Mouse (Mus musculus) frontal cortex, adult (tissue): ENCODE results near the gene Acsbg1.
A peak's percentile ranks its signal among the peaks of the same experiment; 100 is the strongest.
"Not testable (repeated sequence)": the region's sequence is repeated elsewhere in the genome, so short reads cannot be mapped to it uniquely, and the experiment has no call there.

Experiments
- ATAC-seq: cut with Nextera tagmentation; 2 replicates; pipeline ENCODE4 v1.9.2; 2017; ENCODE audit warnings: mild to moderate bottlenecking, moderate library complexity, mixed read lengths; ENCODE audit not compliant: low TSS enrichment

Acsbg1 gene

DNA sequence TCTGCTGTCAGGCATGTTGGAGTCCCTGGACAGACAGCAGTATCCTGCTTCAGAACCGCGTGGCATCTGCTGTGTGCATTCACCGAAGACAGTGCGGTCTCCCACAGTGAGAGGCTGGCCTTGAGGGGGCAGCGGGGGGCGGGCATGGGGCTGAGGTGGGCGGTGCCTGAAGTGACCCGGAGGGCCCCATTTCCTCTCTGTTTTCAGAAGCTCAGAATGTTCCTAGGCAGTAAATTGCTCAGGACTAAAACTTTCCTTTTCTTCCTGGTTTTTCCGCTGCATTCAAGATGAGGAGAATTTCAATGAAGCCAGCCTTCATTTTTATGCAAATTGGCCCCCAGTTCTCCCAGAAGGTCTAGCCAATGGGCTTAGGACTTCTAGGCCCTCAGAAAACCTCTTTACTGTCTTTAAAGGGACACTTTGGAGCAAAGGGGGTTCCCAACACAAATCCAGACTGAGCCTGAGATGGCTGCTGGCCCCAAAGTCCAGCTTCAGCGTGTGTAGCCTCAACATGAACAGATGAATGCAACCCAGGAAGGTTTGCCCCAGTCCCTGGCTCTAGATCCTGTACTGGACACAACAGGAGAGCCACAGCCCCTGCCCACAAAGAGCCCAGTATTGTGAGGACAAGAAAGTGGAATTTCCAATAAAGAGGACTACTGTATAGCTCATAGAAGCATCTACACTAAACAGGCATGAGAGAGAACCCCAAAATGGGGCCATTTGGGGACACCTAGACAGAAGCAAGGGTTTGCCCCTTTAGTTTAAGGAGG is at the start of gene Acsbg1:
Acsbg1 (minus strand) TSS at position 266 of the 773 bp plus-strand sequence.
- ATAC-seq, result peak; percentile 38; the same call in 1 of the 2 replicates

DNA sequence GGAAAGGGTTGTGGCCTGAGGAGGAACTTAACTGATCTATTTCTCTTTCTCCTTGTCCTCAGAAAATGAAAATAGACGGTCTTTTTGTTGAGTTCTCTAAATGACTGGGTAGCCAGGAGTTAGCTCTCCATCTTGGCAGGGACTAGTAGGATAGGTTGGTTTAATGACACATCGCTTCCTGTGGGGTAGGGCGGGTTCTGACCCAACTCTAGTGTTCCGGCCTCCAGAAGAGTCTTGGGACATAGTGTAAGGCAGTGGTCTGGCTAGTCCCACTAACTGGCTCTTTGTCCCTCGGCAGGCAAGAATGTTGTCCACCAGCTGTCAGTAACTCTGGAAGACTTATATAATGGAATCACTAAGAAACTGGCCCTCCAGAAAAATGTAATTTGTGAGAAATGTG is 46.4 kb upstream of the Acsbg1 start:
- ATAC-seq, result no peak

DNA sequence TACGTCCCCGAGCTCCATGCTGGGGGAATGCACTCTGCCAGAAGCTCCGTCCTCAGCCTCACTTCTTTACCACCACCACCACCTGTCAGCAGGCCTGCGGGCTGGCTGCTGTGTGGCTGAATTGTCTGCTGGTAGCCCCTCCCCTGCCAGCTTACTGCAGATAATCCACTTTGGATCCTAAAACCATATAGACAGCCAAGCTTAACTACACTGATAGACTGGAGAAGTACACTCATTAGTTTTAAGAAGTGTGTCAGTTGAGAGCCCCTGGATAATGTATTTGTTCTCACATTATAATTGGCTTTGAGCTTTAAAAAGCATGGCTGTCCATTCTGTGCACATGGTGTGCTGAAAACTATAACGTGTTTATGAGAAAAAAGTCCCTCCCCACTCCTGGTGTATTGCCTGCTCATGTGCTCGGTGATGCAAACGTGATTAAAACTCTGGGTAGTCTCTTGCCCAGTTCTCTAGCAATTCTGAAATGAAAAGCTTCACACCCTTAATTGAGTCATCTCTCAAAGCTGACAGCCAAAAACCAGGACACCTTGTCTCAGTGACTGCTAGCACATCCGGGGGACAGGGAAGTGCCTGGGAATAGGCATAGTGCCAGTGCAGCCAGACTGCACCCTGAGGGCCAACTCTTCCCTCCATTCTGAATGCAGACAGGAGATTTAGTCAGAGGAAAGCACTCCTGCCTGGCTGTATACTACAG is 45.8 kb upstream of the Acsbg1 start:
- peak; percentile 63 for ATAC-seq

DNA sequence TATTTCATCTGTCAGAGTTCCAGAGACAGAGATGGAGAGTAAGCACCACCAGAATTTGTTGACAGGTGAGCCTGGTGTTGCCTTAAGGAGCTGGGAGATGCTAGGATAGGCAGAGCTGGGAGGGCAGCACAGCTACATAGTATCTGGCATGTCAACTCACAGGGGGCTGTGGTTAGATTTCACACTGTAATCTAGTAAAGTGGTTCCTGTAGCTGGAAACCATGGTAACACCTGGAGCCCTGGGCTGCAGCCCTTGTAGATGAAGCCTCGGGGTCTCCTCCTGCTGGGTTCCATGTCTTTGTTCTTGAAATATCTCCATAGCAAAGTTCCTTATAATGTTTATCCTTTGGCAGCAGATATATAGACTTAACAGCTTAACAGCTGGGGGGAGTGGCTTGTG is 43.9 kb upstream of the Acsbg1 start:
- ATAC-seq, result no peak

DNA sequence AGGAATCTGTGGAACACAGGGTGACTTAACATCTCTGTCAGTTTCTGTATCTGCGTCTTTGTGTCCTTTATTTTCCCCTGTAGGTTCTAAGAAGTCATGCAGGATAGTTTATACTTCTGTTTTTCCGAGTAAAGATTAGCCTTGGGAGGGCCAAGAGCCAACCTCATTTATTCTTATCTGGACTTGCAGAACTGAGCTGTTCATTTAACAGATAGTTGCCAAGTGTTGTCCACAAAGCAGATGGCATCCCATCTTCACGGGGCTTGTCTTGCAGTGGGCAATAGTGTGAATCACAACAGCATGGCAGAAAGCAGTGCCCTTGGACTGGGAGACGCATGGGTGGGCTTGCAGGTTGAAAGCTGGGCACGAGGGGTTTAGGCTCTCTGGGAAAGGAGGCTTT is 42.7 kb upstream of the Acsbg1 start:
- no peak for ATAC-seq

DNA sequence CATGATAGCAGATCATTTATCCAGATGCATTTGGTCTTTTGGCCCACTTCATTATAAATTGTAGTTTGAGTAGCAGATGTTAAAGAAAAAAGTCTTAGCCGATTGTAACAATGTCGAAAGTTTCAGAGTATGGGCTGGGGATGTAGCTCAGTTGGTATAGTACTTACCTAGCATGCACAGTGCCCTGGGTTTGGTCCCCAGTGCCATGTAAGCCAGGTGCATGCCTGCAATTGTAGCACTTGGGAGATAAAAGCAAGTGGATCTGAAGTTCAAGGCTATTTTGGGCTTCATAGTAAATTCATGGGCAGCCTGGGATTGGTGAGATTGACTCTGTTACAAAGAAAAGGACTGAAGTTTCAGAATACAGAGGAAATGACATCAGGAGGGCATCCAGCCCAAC is 40.9 kb upstream of the Acsbg1 start:
- ATAC-seq, result no peak

DNA sequence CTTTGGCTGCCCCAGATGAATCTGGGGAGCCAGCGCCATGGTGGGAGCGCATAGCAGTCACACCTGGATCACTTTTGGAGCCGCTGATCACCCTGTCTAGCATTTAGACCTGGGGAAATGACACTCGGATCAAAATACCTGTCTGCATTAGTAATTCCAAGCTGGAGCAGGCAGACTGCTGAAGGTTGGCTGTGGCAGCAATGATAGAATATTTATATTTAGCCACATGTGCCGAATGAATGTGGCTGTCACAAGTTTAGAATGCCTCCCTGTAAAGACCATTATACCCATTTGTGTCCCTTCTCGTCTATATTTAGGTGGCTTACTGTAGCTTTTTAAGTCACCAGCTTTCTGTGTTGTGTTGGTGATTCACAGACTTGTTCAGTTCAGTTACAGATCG is 39.1 kb upstream of the Acsbg1 start:
- ATAC-seq, result no peak

DNA sequence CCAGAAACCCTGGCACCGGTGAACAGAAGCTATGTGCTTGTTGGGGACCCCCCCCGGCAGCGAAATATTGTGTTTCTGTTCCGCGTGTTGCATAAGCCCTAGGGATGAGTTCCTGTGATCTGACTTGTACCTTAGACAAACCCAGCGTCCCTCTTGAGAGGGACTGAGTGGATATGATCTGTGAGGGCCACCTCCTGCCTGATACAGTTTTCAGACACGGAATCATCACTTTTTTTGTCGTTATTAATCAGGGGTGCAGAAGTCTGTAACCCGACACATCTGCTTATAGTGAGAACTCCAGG is 38.5 kb upstream of the Acsbg1 start:
- ATAC-seq, result peak; percentile 33

DNA sequence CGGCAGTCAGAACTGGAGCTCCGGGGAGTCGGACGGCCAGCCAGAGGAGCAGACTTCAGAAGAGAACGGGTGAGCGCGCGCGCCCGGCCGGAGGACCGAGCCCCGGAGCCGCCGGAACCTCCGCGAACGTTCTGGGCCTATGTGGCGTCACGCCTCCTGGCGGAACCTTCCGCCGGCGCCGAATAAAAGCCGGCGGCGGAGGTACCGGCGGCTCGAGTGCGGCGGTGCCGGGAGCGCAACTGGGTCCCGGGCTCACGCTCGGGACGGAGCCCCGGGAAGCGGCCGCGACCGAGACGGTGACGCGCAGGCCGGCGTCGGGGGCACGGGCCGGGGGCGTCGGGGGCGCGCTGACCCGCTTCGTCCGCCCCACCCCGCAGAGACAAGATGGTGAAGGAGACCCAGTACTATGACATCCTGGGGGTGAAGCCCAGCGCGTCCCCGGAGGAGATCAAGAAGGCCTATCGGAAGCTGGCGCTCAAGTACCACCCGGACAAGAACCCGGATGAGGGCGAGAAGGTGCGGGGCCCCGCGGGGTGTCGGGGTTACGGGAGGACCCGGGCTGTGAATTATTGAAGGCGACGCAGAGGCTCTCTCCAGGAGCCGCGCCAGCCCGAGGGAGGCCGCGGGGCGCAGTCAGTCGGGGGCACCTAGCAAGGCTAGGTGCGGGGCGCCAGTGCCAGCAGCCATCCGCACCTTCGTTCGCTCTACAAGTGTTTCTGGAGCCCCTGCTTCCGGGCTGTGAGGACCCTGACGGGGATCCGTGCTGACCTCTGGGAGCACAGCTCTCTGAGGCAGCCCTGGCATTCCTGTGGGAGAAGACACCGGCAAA is 37.9 kb upstream of the Acsbg1 start:
- peak; percentile 77 for ATAC-seq

DNA sequence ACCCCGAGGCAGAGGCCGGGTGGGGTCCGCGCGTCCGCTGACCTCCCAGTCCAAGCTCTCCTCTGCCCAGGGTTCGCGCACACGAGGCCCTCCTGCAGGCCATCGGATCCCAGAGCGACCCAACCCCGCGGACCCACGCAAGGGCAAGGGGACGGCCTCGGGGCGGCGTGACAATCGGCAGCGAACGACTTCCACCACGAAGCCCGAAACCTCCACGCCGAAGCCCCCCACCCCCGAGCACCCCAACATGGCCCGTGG is 37.3 kb upstream of the Acsbg1 start:
- peak; percentile 11; the same call in 1 of the 2 replicates for ATAC-seq

DNA sequence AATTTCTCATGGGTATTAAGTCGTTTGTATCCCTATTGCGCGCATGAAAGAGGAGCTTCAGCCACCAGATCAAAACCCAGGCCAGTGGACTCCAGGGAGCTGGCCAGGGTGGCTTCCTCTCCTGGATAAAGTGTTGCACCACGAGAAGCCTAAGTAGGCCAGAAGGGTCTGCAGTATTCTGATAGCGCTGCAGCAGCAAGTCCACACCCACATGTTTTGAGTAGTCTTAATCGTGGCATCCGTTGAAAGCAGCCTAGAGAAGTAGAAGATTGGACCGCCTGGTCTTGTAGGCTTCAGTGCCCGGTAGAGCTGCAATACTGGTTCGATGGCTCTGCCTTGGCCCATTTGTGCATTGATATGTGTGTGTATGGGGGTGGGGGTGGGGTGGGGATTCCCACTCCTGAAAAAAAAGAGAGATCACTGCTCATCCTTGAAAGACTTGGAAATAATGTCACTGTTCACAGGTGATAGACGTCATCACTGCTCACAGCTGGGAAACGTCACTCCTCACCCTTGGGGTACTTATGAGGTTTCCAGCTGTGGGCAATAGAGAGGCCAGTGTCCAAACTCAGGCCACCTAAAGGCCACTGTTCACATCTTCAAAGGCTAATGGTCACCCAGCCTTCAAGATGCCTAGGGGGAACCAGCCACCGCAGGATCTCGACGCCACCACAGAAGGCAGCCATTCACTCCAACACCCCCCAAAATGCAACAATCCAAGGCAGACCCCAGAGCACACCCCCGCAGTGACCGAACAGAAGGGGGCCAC is 36.8 kb upstream of the Acsbg1 start, which contains the start of gene Dnaja4:
Dnaja4 (plus strand) TSS at position 556 of the 769 bp plus-strand sequence.
- no peak for ATAC-seq

DNA sequence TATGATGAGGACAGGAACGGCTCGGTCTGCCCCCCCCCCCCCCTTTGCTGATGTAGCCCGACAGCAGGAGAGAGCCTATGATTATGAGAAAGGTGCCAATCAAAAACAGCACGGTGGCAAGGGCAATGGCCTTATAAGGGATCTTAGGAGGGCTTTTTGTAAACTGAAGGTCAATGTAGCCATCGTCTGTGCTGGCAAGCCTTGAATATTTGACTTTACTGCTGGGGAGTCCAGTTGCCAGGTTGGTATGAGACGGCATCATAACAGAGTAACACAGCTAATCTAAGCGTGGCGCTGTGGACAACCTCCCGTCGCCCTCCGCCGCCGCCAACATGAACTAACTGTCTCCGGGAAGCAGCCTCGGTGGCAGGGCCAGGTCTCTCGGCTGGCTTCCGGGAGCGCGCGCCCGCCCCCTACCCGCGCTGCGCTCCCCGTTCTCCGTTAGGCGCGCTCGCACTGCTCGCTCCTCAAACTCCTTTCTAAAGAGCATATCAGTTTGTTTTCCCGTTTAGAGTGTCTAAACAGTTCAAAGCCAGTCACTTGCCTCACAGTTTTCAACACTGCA is 29.7 kb upstream of the Acsbg1 start:
- peak; percentile 56; the same call in 1 of the 2 replicates for ATAC-seq

DNA sequence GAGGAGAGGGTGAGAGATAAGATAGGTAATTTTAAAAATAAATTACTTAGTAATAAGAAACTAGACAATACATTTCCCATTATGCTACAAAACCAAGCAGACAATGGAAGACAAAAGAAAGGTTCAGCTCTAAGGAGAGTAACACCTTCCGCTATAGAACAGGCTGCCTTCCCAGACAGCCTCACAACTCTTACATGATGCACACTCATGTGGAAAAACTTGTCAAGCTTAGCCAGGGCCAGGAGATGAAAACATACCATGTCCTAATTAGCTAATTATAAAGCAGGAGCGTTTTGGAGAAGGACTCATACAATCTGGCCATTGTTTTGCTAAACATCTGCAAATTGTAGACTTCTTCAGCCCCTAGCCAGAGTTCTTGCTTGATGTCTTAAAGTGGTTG is 29.0 kb upstream of the Acsbg1 start:
- ATAC-seq, result not testable (repeated sequence)

DNA sequence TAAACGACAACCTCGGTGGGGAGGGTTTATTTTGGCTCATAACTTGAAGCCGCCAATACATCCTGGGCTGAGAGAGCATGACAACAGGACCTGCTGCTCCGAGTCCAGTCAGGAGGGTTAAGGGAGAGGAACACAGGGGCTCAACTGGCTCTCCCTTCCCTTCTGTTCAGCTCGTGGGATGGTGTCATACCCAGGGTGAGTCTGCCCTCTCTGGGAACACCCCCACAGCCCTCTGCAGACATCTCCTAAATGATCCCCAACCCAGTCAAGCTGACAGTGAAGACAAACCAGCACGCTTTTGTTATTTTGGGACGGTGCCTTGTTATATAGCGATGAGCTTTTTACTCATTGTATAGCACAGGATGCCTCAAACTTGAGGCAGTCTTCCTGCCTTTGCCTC is 27.8 kb upstream of the Acsbg1 start:
- no peak for ATAC-seq

DNA sequence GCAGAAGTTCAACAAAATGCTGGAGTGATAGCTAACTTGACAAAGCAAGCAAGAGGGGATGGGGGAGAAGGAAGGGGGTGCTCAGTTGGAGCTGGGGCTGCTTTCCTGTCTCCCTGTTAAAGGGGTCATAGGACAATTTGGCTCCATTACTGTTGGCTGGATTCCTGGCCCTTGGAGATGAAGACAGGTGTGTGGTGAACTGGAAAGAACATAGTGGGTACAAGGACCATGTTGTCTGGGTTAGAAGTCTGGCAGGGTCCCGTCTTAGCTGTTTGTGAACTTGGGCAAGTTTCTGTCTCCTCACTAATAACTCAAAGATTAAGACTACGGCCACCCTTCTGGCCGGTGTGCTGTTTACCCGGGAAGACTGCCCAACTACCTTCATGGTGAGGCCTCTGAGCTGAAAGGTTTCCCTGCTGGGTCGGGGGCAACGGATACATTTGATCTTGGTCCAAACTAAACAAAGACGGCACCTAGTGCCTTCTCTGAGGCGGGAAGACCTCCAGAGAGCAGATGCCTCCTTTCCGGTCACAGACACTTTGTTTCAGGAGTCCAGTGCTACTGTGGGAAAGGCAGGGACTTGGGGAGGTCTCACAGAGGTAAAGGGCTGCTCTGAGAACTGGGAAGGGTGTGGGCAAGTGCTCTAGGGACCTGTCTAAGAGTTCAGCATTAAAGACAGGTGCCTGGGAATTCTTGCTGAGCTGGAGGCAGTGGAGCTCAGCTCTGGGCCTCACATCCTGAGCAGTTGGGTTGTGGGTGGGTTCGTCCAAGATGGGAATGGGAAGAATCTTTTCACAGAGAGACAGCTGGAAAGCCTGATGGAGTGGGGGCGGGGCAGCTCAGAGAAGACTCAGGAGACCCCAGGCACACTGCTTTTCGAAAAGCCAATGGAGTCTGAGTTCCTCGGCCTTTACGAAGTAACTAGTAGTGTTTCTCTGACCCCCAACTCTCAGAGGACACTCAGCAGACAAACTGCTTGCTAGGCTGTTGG is 25.9 kb upstream of the Acsbg1 start:
- no peak for ATAC-seq

DNA sequence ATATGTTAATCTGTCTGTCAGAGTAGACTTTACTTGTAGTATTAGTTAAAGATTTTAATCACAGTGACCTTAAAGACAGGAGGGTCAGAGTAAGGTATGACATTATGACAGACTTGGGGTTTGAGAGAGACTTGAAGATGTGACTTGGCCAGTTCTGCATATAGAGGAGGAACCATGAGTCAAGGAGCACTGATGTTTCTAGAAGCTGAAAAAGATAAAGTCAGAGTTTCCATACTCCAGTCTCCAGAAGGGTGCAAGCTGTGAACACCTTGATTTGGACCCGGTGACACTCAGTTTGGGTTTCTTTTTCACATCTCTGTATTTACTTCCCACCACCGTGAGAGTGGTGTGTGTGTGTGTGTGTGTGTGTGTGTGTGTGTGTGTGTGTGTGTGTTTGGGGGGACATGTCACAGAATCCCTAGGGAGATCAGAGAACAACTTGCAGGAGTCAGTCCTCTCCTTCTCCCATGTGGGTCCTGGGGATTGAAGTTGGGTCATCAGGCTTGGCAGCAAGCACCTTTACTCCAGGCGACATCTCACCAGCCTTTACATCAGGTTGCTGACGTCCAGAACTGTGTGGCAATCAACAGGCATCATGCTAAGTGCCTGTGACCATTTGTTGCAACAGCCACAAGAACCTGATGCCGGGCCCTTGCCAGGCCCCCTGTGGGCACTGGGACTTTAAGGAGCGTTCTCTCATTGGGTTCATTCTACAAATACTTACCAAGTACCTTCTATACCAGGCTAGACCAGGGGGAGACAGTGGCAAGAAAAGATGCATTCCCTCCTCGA is 22.3 kb upstream of the Acsbg1 start:
- no peak for ATAC-seq

DNA sequence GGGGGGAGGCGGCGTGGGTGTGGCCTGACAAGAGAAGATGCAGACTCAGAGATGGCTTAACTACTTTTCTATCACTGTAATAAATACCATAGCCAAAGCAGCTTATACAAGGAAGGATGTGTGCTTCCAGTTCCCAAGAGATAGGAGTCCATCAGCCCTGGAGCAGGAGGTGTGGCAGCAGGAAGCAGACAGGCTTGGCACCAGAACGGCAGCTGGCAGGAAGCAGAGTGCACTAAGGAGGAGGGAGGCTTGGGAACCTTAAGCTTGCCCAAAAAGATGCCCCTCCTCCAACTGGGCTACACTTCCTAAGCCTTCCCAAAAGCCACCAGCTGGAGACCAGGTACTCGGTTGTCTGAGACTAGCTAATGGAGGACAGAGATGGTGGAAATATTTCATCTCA is 21.2 kb upstream of the Acsbg1 start:
- no peak for ATAC-seq

DNA sequence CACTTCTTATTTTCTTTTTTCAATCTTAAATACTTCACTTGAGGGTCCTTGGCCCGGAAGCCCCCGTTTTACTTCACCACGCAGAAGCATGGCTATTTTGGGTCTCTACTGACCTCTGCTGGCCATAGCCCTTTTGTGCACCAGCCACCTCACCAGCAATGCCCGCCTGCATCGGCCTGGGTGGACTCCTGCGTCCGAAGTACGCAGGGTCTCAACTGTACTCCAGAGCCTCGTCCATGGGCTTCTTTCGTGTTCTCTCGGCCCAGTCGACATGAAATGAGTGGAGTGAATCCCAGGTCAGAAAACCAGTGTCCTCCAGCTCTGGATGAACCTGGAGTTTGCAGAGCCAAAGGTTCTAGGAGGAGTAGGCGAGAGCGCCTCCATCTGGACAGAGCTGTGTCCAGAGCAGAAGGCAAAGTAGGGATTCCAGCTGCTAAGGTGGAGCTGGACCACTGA is 14.9 kb upstream of the Acsbg1 start:
- ATAC-seq, result peak; percentile 95

DNA sequence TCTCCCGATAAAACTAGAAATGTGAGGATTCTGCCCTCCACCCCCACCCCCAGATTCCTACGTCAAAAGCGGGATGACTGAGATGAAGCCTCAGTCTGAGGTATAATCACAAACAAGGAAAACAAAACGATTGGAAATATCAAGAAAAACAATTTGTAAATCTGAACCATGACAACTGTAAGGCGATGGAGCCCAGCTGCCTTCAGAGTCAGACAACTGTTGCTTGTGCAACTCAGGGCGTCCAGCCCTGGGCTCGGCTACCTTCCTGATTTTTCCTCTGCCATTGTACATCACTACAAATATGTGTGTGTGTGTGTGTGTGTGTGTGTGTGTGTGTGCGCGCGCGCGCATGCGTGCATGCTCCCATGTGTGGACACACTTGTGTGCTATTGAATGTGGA is 12.2 kb upstream of the Acsbg1 start:
- no peak for ATAC-seq

DNA sequence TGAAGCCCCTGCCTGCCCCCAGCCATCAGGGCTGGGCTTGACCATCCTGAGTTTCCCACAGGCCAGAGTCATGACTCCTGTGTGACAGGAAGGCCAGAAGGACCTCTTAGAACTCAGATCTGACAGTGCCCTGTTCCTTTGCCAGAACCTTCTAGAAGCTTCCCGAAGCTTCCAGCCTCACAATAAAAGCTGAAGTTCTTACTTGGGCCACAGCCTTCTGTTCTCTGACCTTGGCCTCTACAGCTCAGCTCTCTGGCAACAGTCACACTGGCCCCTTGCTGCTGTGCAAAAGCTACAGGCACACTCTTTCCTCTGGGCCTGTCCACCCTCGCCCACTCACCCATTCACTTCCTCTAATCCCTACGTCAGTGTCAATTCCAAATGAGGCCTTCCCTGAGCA is 10.3 kb upstream of the Acsbg1 start:
- ATAC-seq, result no peak
